Mouse (Mus musculus) macrophage (primary cell): ENCODE results near the gene Mrln. TPM values are rescaled to one million over a fixed set of nuclear protein-coding genes. Genes with fewer than 3 reads are reported as not detected.

ENCODE experiments used
- H3K27ac ChIP-seq: fragments of 350-480 bp; formaldehyde crosslinking; 2 replicates; pipeline ENCODE4 v1.9.0; 2021
- H3K36me3 ChIP-seq: fragments of 350-480 bp; formaldehyde crosslinking; 2 replicates; pipeline ENCODE4 v1.9.0; 2021; ENCODE audit errors: inconsistent target
- H3K4me3 ChIP-seq: fragments of 350-480 bp; formaldehyde crosslinking; 2 replicates; pipeline ENCODE4 v1.9.0; 2021; ENCODE audit errors: inconsistent target
- H3K79me2 ChIP-seq: fragments of 350-480 bp; formaldehyde crosslinking; 2 replicates; pipeline ENCODE4 v1.9.0; 2021; ENCODE audit errors: inconsistent target
- WGBS: methylation state at CpG from one replicate; pipeline ENCODE4 v1.1.7; 2026; ENCODE audit warnings: inconsistent platforms; ENCODE audit not compliant: missing documents; 5-methylcytosine and 5-hydroxymethylcytosine counted together
- polyA plus RNA-seq: library from polyadenylated mRNA; stranded (reverse); fragments of 250-400 nt; gene quantifications from 3 replicates; pipeline ENCODE4 v1.2.4, GENCODE M21; 2018; ENCODE audit warnings: inconsistent platforms

Gene Mrln
- polyA plus RNA-seq, 1 experiment from 2014 or later, result not detected

GRCm38 (mm10) chr10:70181279-70181972 lies 23.0 kb upstream of the Mrln start:
- 78% methylated on average over 11 of the region's 11 CpGs for WGBS
- Histone ChIP-seq H3K36me3 (peaks cover 10% of the 10 kb centered on the region; the same call in 1 of the 2 replicates), H3K27ac (no peak overlapping the region)

GRCm38 (mm10) chr10:70183210-70184080 lies 21.0 kb upstream of the Mrln start:
- Histone ChIP-seq H3K27ac (no peak overlapping the region), H3K36me3 (peaks cover 16% of the 10 kb centered on the region; the same call in 1 of the 2 replicates), H3K4me3 (no peak overlapping the region), H3K79me2 (no peaks in the 10 kb centered on the region)
- 69% methylated on average over 14 of the region's 15 CpGs for WGBS

More at GRCm38 (mm10) chr10:70181279-70181972, 23.0 kb upstream of the Mrln start:
- Histone ChIP-seq H3K79me2 (no peaks in the 10 kb centered on the region), H3K4me3 (no peak overlapping the region)

- H3K4me3 ChIP-seq, result no peak overlapping the region
- WGBS, result 68% methylated on average over 9 of the region's 9 CpGs
- no peak overlapping the region for H3K27ac ChIP-seq
- H3K79me2 ChIP-seq, result no peaks in the 10 kb centered on the region
- H3K36me3 ChIP-seq, result peaks cover 30% of the 10 kb centered on the region
Measured at GRCm38 (mm10) chr10:70186136-70186535, 18.3 kb upstream of the Mrln start.

GRCm38 (mm10) chr10:70186586-70186985 lies 17.9 kb upstream of the Mrln start:
- H3K4me3 ChIP-seq, result no peak overlapping the region
- WGBS, result 62% methylated on average over 7 of the region's 7 CpGs
- no peaks in the 10 kb centered on the region for H3K79me2 ChIP-seq
- H3K36me3 ChIP-seq, result peaks cover 30% of the 10 kb centered on the region
- H3K27ac ChIP-seq, result no peak overlapping the region

GRCm38 (mm10) chr10:70189864-70190263 lies 14.6 kb upstream of the Mrln start:
- H3K36me3 ChIP-seq, result peaks cover 30% of the 10 kb centered on the region
- WGBS, result 92% methylated on average over 13 of the region's 13 CpGs
- no peak overlapping the region for H3K4me3 ChIP-seq
- H3K79me2 ChIP-seq, result no peaks in the 10 kb centered on the region
- H3K27ac ChIP-seq, result no peak overlapping the region

GRCm38 (mm10) chr10:70194283-70194682 lies 10.2 kb upstream of the Mrln start:
- H3K79me2 ChIP-seq, result no peaks in the 10 kb centered on the region
- H3K27ac ChIP-seq, result peak overlapping the region; percentile 94; the same call in 1 of the 2 replicates
- no peak overlapping the region for H3K4me3 ChIP-seq
- 90% methylated on average over 9 of the region's 9 CpGs for WGBS
- H3K36me3 ChIP-seq, result peaks cover 10% of the 10 kb centered on the region

- Histone ChIP-seq H3K79me2 (no peaks in the 10 kb centered on the region), H3K27ac (peak overlapping the region; percentile 94), H3K36me3 (no peaks in the 10 kb centered on the region), H3K4me3 (no peak overlapping the region; the same call in 1 of the 2 replicates)
- 2% methylated on average over 7 of the region's 7 CpGs for WGBS
Measured at GRCm38 (mm10) chr10:70195279-70195678, 9.2 kb upstream of the Mrln start.

GRCm38 (mm10) chr10:70195786-70196185 lies 8.7 kb upstream of the Mrln start:
- Histone ChIP-seq H3K4me3 (no peak overlapping the region), H3K27ac (peak overlapping the region; percentile 94)
- WGBS, result 63% methylated on average over 7 of the region's 7 CpGs

GRCm38 (mm10) chr10:70196666-70197065 lies 7.8 kb upstream of the Mrln start:
- H3K36me3 ChIP-seq, result no peaks in the 10 kb centered on the region
- H3K4me3 ChIP-seq, result no peak overlapping the region
- H3K27ac ChIP-seq, result peak overlapping the region; percentile 94
- 90% methylated on average over 6 of the region's 6 CpGs for WGBS
- no peaks in the 10 kb centered on the region for H3K79me2 ChIP-seq

More at GRCm38 (mm10) chr10:70195786-70196185, 8.7 kb upstream of the Mrln start:
- Histone ChIP-seq H3K79me2 (no peaks in the 10 kb centered on the region), H3K36me3 (no peaks in the 10 kb centered on the region)

GRCm38 (mm10) chr10:70197601-70198000 lies 6.9 kb upstream of the Mrln start:
- Histone ChIP-seq H3K4me3 (no peak overlapping the region), H3K36me3 (no peaks in the 10 kb centered on the region), H3K27ac (peak overlapping the region; percentile 94), H3K79me2 (no peaks in the 10 kb centered on the region)
- WGBS, result 91% methylated on average over 2 of the region's 2 CpGs

- Histone ChIP-seq H3K27ac (peak overlapping the region; percentile 94), H3K79me2 (no peaks in the 10 kb centered on the region), H3K4me3 (no peak overlapping the region), H3K36me3 (no peaks in the 10 kb centered on the region)
- WGBS, result 70% methylated on average over 6 of the region's 6 CpGs
Measured at GRCm38 (mm10) chr10:70198012-70198411, 6.5 kb upstream of the Mrln start.

- 98% methylated on average over 5 of the region's 7 CpGs for WGBS
- no peaks in the 10 kb centered on the region for H3K79me2 ChIP-seq
- no peak overlapping the region for H3K4me3 ChIP-seq
- H3K36me3 ChIP-seq, result no peaks in the 10 kb centered on the region
- H3K27ac ChIP-seq, result peak overlapping the region; percentile 94; the same call in 1 of the 2 replicates
Measured at GRCm38 (mm10) chr10:70198951-70199463, 5.5 kb upstream of the Mrln start.

GRCm38 (mm10) chr10:70199466-70200210 lies 4.8 kb upstream of the Mrln start:
- peak overlapping the region; percentile 49 for H3K27ac ChIP-seq
- H3K4me3 ChIP-seq, result no peak overlapping the region
- H3K36me3 ChIP-seq, result no peaks in the 10 kb centered on the region
- 32% methylated on average over 6 of the region's 6 CpGs for WGBS
- H3K79me2 ChIP-seq, result no peaks in the 10 kb centered on the region

GRCm38 (mm10) chr10:70200889-70201500 lies 3.5 kb upstream of the Mrln start:
- Histone ChIP-seq H3K79me2 (no peaks in the 10 kb centered on the region), H3K4me3 (no peak overlapping the region), H3K36me3 (no peaks in the 10 kb centered on the region), H3K27ac (peak overlapping the region; percentile 49)
- 24% methylated on average over 12 of the region's 12 CpGs for WGBS
